Mouse (Mus musculus): ENCODE measurements around the gene Map1b. TPM values are rescaled to one million over a fixed set of nuclear protein-coding genes. Genes with fewer than 3 reads are reported as not detected.

Map1b gene
- total RNA-seq, 2 experiments from 2014 or later = 58.6 to 87.4 TPM

GRCm38 (mm10) chr13:99528456-99528855, 12.1 kb upstream of the Map1b start:
- peak; percentile 70 for DNase-seq

- no peak for DNase-seq
These were observed 11.6 kb upstream of the Map1b start for GRCm38 (mm10) chr13:99527936-99528335.

- DNase-seq = no peak
These were observed 9.2 kb upstream of the Map1b start for GRCm38 (mm10) chr13:99525491-99525890.

GRCm38 (mm10) chr13:99517836-99518235, 1.5 kb upstream of the Map1b start:
- DNase-seq = no peak

GRCm38 (mm10) chr13:99515736-99516447, 448 bp downstream of the Map1b start:
- peak; percentile 48 for DNase-seq

GRCm38 (mm10) chr13:99514917-99515591, 1.3 kb downstream of the Map1b start:
- peak; percentile 87 for DNase-seq

- DNase-seq = peak; percentile 41
These were observed 2.4 kb downstream of the Map1b start for GRCm38 (mm10) chr13:99513990-99514389.

GRCm38 (mm10) chr13:99513138-99513537, 3.2 kb downstream of the Map1b start:
- DNase-seq = peak; percentile 79

GRCm38 (mm10) chr13:99509896-99510295, 6.4 kb downstream of the Map1b start:
- no peak for DNase-seq

GRCm38 (mm10) chr13:99506580-99506962, 9.8 kb downstream of the Map1b start:
- DNase-seq = no peak

GRCm38 (mm10) chr13:99505826-99506579, 10.3 kb downstream of the Map1b start:
- no peak for DNase-seq

- no peak for DNase-seq
These were observed 12.9 kb downstream of the Map1b start for GRCm38 (mm10) chr13:99503370-99503979.

GRCm38 (mm10) chr13:99502911-99503310, 13.4 kb downstream of the Map1b start:
- DNase-seq = no peak

- DNase-seq = no peak
These were observed 14.1 kb downstream of the Map1b start for GRCm38 (mm10) chr13:99502126-99502744.

GRCm38 (mm10) chr13:99501393-99501792, 14.9 kb downstream of the Map1b start:
- no peak for DNase-seq

GRCm38 (mm10) chr13:99500609-99501008, 15.7 kb downstream of the Map1b start:
- DNase-seq = no peak

GRCm38 (mm10) chr13:99499764-99500163, 16.6 kb downstream of the Map1b start:
- no peak for DNase-seq

- no peak for DNase-seq
These were observed 20.2 kb downstream of the Map1b start for GRCm38 (mm10) chr13:99496106-99496505.

GRCm38 (mm10) chr13:99494416-99494815, 21.9 kb downstream of the Map1b start:
- DNase-seq = no peak

- DNase-seq = no peak
These were observed 22.9 kb downstream of the Map1b start for GRCm38 (mm10) chr13:99493304-99493904.

- no peak for DNase-seq
These were observed 23.6 kb downstream of the Map1b start for GRCm38 (mm10) chr13:99492619-99493303.
